Mouse (Mus musculus): ENCODE data around the gene Rnf144b. TPM values are rescaled to one million over a fixed set of nuclear protein-coding genes. Genes with fewer than 3 reads are reported as not detected.

Rnf144b gene
- polyA plus RNA-seq, 1 experiment from 2014 or later = 1.6 TPM

- Histone ChIP-seq H3K36me3 (ENCODE audit: insufficient read depth, low read length) (no peaks in the 10 kb centered on the region), H3K27ac (no peak overlapping the region), H3K9me3 (replicated peaks; ENCODE audit: low read length) (no peaks in the 10 kb centered on the region), H3K27me3 (ENCODE audit: insufficient read depth, low read length) (no peaks in the 10 kb centered on the region), H3K4me2 (ENCODE audit: low read length) (no peak overlapping the region), H3K4me1 (replicated peaks; ENCODE audit: insufficient read depth, low read length) (no peaks in the 10 kb centered on the region), H3K9ac (ENCODE audit: low read depth, low read length) (no peak overlapping the region), H3K4me3 (replicated peaks; ENCODE audit: low read depth, low read length) (no peak overlapping the region)
- ATAC-seq (replicated peaks; ENCODE audit: low FRiP score, low read depth) (no peak), DNase-seq (ENCODE audit: low spot score) (peak; percentile 39)
- no peak for TF ChIP-seq CTCF (IDR thresholded peaks at IDR 0.05; ENCODE audit: low read depth)
- WGBS = 63% methylated on average over 5 of the region's 5 CpGs
Observed at GRCm38 (mm10) chr13:47217107-47217571, 94.7 kb downstream of the Rnf144b start.

DNA sequence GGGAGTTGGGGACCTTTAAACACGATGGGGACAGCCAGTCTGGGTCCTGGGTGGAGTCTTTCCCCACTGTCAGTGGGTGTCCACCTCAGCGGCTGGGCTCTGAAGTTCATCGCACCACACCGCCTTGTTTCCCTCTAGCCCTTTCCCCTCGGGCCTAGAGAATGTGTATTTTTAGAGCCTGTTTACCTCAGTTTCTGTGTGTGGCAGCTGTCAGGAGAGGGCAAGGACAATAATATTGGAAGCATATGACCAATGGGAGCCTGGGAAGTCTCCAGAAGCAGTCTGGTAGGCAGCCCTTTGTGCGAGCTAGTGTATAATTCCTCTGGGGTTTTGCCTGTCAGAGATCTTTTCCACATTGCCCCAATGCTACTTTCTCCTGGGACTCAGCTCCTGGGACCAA is 95.9 kb downstream of the Rnf144b start:
- 75% methylated on average over 6 of the region's 6 CpGs for WGBS

GRCm38 (mm10) chr13:47220426-47220825 is 98.0 kb downstream of the Rnf144b start:
- WGBS = 57% methylated on average over 10 of the region's 10 CpGs
- TF ChIP-seq CTCF (IDR thresholded peaks at IDR 0.05; ENCODE audit: low read depth) = no peak

More for the DNA sequence above, 95.9 kb downstream of the Rnf144b start:
- no peaks in the 10 kb centered on the region for H3K9me3 ChIP-seq (replicated peaks; ENCODE audit: low read length)
- H3K27me3 ChIP-seq (ENCODE audit: insufficient read depth, low read length) = no peaks in the 10 kb centered on the region
- no peak overlapping the region for H3K27ac ChIP-seq
- H3K36me3 ChIP-seq (ENCODE audit: insufficient read depth, low read length) = no peaks in the 10 kb centered on the region
- H3K4me2 ChIP-seq (ENCODE audit: low read length) = no peak overlapping the region
- H3K4me3 ChIP-seq (replicated peaks; ENCODE audit: low read depth, low read length) = no peak overlapping the region
- ATAC-seq (replicated peaks; ENCODE audit: low FRiP score, low read depth) (no peak), DNase-seq (ENCODE audit: low spot score) (no peak)
- TF ChIP-seq CTCF (IDR thresholded peaks at IDR 0.05; ENCODE audit: low read depth) = no peak
- no peaks in the 10 kb centered on the region for H3K4me1 ChIP-seq (replicated peaks; ENCODE audit: insufficient read depth, low read length)
- no peak overlapping the region for H3K9ac ChIP-seq (ENCODE audit: low read depth, low read length)

DNA sequence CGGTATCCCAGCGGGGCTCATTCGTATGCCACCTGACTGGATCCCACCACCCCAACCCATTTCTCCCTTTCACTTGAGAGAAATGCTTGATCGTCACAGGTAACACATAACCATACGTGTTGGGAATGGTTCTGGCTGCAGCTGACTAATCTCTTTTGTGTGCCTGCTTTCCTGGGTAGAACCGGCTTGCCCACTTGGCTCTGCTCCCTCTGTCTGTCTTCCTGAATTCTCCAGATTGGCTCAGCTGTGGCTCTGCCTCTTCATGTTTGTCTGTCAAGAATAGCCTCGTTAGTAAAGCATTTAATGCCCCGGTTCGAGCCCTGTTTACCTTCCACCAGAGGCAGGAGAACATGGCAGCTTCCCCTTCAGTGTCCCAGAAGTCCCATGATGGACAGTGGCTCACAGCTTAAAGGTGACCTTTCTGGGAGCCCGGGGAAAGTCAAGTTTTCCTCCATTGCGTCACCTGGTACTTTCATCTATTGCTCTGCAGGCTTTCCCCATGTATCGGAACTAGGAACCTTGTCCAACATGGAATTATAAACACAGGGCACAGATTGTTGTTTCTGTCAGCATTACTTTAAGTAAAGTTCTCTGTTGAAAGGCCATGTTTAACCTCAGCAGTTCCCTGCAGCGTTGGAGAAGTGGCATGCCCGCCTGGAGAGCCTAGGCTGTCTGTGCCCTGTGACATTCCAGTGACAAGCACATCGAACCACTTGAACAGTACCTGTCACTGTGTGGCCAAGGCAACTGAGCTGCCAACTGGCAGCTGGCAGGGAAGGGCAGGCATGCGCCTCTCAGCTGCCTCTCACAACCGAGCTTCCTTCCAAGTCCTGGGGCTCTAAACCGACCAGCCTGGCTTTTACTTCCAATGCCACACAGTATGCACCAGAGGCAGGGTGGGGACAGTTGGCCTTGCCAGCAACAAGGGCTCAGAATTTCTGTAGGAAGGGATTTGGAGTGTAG is 101.4 kb downstream of the Rnf144b start:
- Histone ChIP-seq H3K4me2 (ENCODE audit: low read length) (no peak overlapping the region), H3K4me3 (replicated peaks; ENCODE audit: low read depth, low read length) (no peak overlapping the region), H3K27me3 (ENCODE audit: insufficient read depth, low read length) (no peaks in the 10 kb centered on the region), H3K36me3 (ENCODE audit: insufficient read depth, low read length) (no peaks in the 10 kb centered on the region), H3K27ac (no peak overlapping the region), H3K9ac (ENCODE audit: low read depth, low read length) (no peak overlapping the region), H3K9me3 (replicated peaks; ENCODE audit: low read length) (no peaks in the 10 kb centered on the region), H3K4me1 (replicated peaks; ENCODE audit: insufficient read depth, low read length) (no peaks in the 10 kb centered on the region)
- TF ChIP-seq CTCF (IDR thresholded peaks at IDR 0.05; ENCODE audit: low read depth) = no peak
- DNase-seq (ENCODE audit: low spot score) (no peak), ATAC-seq (replicated peaks; ENCODE audit: low FRiP score, low read depth) (no peak)
- WGBS = 78% methylated on average over 18 of the region's 18 CpGs

More at GRCm38 (mm10) chr13:47220426-47220825, 98.0 kb downstream of the Rnf144b start:
- no peak overlapping the region for H3K4me2 ChIP-seq (ENCODE audit: low read length)
- no peaks in the 10 kb centered on the region for H3K36me3 ChIP-seq (ENCODE audit: insufficient read depth, low read length)
- H3K9me3 ChIP-seq (replicated peaks; ENCODE audit: low read length) = no peaks in the 10 kb centered on the region
- H3K4me3 ChIP-seq (replicated peaks; ENCODE audit: low read depth, low read length) = no peak overlapping the region
- ATAC-seq (replicated peaks; ENCODE audit: low FRiP score, low read depth) (no peak), DNase-seq (ENCODE audit: low spot score) (no peak)
- no peaks in the 10 kb centered on the region for H3K4me1 ChIP-seq (replicated peaks; ENCODE audit: insufficient read depth, low read length)
- no peak overlapping the region for H3K27ac ChIP-seq
- no peaks in the 10 kb centered on the region for H3K27me3 ChIP-seq (ENCODE audit: insufficient read depth, low read length)
- no peak overlapping the region for H3K9ac ChIP-seq (ENCODE audit: low read depth, low read length)

- ATAC-seq (replicated peaks; ENCODE audit: low FRiP score, low read depth) = no peak
- WGBS = 21% methylated on average over 14 of the region's 14 CpGs
- no peak for TF ChIP-seq CTCF (IDR thresholded peaks at IDR 0.05; ENCODE audit: low read depth)
Observed at GRCm38 (mm10) chr13:47224648-47225323, 102.3 kb downstream of the Rnf144b start.

GRCm38 (mm10) chr13:47225324-47225697 is 102.9 kb downstream of the Rnf144b start:
- TF ChIP-seq CTCF (IDR thresholded peaks at IDR 0.05; ENCODE audit: low read depth) = no peak
- Histone ChIP-seq H3K27ac (no peak overlapping the region), H3K4me1 (replicated peaks; ENCODE audit: insufficient read depth, low read length) (no peaks in the 10 kb centered on the region), H3K9ac (ENCODE audit: low read depth, low read length) (no peak overlapping the region), H3K4me3 (replicated peaks; ENCODE audit: low read depth, low read length) (no peak overlapping the region), H3K4me2 (ENCODE audit: low read length) (no peak overlapping the region), H3K36me3 (ENCODE audit: insufficient read depth, low read length) (no peaks in the 10 kb centered on the region), H3K9me3 (replicated peaks; ENCODE audit: low read length) (no peaks in the 10 kb centered on the region), H3K27me3 (ENCODE audit: insufficient read depth, low read length) (no peaks in the 10 kb centered on the region)
- WGBS = 90% methylated on average over 3 of the region's 3 CpGs
- ATAC-seq (replicated peaks; ENCODE audit: low FRiP score, low read depth) (no peak), DNase-seq (ENCODE audit: low spot score) (no peak)

More at GRCm38 (mm10) chr13:47224648-47225323, 102.3 kb downstream of the Rnf144b start:
- no peaks in the 10 kb centered on the region for H3K4me1 ChIP-seq (replicated peaks; ENCODE audit: insufficient read depth, low read length)
- no peak overlapping the region for H3K4me2 ChIP-seq (ENCODE audit: low read length)
- no peaks in the 10 kb centered on the region for H3K36me3 ChIP-seq (ENCODE audit: insufficient read depth, low read length)
- no peaks in the 10 kb centered on the region for H3K9me3 ChIP-seq (replicated peaks; ENCODE audit: low read length)
- H3K27me3 ChIP-seq (ENCODE audit: insufficient read depth, low read length) = no peaks in the 10 kb centered on the region
- no peak overlapping the region for H3K4me3 ChIP-seq (replicated peaks; ENCODE audit: low read depth, low read length)
- no peak overlapping the region for H3K27ac ChIP-seq
- no peak overlapping the region for H3K9ac ChIP-seq (ENCODE audit: low read depth, low read length)
- DNase-seq (ENCODE audit: low spot score) = peak; percentile 54
